Mouse (Mus musculus) spleen, adult 2 months (tissue): Measurements from ENCODE around the gene Sergef. TPM values are rescaled to one million over a fixed set of nuclear protein-coding genes. Genes with fewer than 3 reads are reported as not detected.

Experiments used
- DNase-seq, 2 experiments: peaks; one replicate each; pipeline versions ENCODE4 v3.0.0 to v3.0.0-alpha.2; 2012 to 2021; ENCODE audit warnings: low spot score in 2 of 2, low read depth in 1 of 2
- H3K27ac ChIP-seq: fragments of 200-500 bp; 2 replicates; pipeline ENCODE4 v1.5.1; 2012; ENCODE audit warnings: low read length, inconsistent platforms; ENCODE audit not compliant: insufficient read depth
- H3K27me3 ChIP-seq: fragments of 200-500 bp; 2 replicates; pipeline ENCODE4 v1.6.1; 2012; ENCODE audit warnings: mild to moderate bottlenecking, moderate library complexity, low read length, inconsistent platforms; ENCODE audit not compliant: control insufficient read depth, insufficient read depth
- H3K36me3 ChIP-seq: fragments of 200-500 bp; 2 replicates; pipeline ENCODE4 v1.6.1; 2012; ENCODE audit warnings: mild to moderate bottlenecking, low read length, inconsistent platforms; ENCODE audit not compliant: control insufficient read depth, insufficient read depth
- H3K4me1 ChIP-seq: fragments of 200-500 bp; 2 replicates; pipeline ENCODE4 v1.6.1; 2011; ENCODE audit warnings: inconsistent platforms; ENCODE audit not compliant: control insufficient read depth, insufficient read depth, insufficient read length
- H3K4me3 ChIP-seq: fragments of 200-500 bp; 2 replicates; pipeline ENCODE4 v1.5.1; 2011; ENCODE audit warnings: mild to moderate bottlenecking, inconsistent platforms; ENCODE audit not compliant: insufficient read depth, insufficient read length; ENCODE audit errors: extremely low read depth
- CTCF ChIP-seq: fragments of 200-500 bp; IDR thresholded peaks from 2 replicates; pipeline ENCODE4 v1.5.1; 2011; ENCODE audit warnings: mild to moderate bottlenecking, inconsistent platforms; ENCODE audit not compliant: insufficient read depth, insufficient read length, insufficient replicate concordance; ENCODE audit errors: extremely low read depth
- POLR2A ChIP-seq: fragments of 200-500 bp; IDR thresholded peaks from 2 replicates; pipeline ENCODE4 v1.6.1; 2011; ENCODE audit warnings: low read depth, low read length, inconsistent platforms
- WGBS: fragments of 180-500 bp; shearing (Covaris S2); methylation state at CpG from one replicate; pipeline ENCODE4 v1.1.7; 2018; 5-methylcytosine and 5-hydroxymethylcytosine counted together
- polyA plus RNA-seq: library from polyadenylated mRNA; depleted of rRNA; stranded (reverse); fragments of >200 nt; gene quantifications from 2 replicates; pipeline ENCODE4 v1.2.3, GENCODE M21; 2012

The Sergef gene
- polyA plus RNA-seq, 1 experiment, result 7.4 TPM

DNA sequence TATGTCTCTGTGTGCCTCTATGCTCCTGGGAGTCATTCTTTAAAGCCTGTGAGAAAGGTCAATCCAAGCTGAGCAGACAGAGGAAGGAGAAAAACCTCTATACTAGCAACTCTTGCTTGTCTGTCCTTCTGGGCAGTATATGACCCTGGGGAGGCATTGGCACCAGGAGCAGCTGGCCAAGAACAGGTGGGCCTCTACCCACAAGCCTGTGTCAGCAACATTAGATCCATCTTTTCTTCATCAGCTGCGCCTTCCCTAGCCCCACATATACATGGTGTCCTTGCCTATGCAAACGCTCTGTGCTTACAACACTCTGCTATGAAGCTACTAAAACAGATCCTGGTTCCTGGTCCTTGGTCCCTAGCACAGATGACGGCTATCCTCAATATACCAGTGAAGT, 97.5 kb downstream of the Sergef start:
- peaks cover 13% of the 10 kb centered on the region; the same call in 1 of the 2 replicates for H3K4me1 ChIP-seq
- no peak overlapping the region for H3K4me3 ChIP-seq
- peaks cover 3% of the 10 kb centered on the region; the same call in 1 of the 2 replicates for H3K36me3 ChIP-seq
- no peaks in the 10 kb centered on the region for H3K27me3 ChIP-seq
- no peak for DNase-seq
- TF ChIP-seq CTCF (no peak), POLR2A (no peak)
- 93% methylated on average over 3 of the region's 3 CpGs for WGBS
- no peak overlapping the region for H3K27ac ChIP-seq

GRCm38 (mm10) chr7:46540616-46541015, 99.0 kb downstream of the Sergef start:
- H3K4me1 ChIP-seq, result peaks cover 6% of the 10 kb centered on the region; the same call in 1 of the 2 replicates
- no peak overlapping the region for H3K4me3 ChIP-seq
- 85% methylated on average over 1 of the region's 1 CpGs for WGBS
- no peaks in the 10 kb centered on the region for H3K27me3 ChIP-seq
- no peak for TF ChIP-seq POLR2A
- TF ChIP-seq CTCF, result no peak
- peaks cover 3% of the 10 kb centered on the region; the same call in 1 of the 2 replicates for H3K36me3 ChIP-seq
- DNase-seq, result no peak
- no peak overlapping the region for H3K27ac ChIP-seq

DNA sequence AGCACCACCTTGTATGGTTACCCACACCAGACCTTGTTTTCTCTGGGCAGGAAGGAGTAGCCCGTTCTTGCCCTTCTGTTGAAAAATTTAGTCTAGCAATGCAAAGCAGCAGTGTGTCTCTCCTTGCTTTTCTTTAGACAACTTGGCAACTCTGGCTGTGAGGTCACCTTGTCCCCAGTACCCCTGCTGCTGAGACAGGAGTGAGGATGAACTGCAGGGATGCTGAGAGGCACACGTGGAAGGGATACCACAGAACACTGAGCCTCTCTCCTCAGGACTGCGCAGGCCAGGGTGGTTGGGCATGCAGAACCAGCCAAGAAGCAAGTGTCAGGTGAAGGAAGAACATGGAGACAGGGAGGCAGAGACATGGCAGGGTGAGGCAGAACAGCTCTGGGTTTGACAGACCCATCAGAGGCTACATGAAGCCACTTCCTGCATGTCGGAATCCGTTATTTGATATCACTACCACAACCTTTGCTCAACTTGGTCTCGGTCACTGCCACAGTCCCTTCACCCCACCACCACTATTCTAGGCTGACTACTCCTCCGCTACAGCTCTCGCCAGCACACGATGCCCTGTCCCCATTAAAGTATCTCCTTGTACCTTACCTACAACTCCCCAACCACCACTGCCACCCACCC, 103.0 kb downstream of the Sergef start:
- Histone ChIP-seq H3K36me3 (no peaks in the 10 kb centered on the region), H3K4me1 (no peaks in the 10 kb centered on the region), H3K4me3 (no peak overlapping the region), H3K27ac (no peak overlapping the region), H3K27me3 (no peaks in the 10 kb centered on the region)
- WGBS, result 82% methylated on average over 9 of the region's 9 CpGs
- no peak for TF ChIP-seq CTCF
- no peak for TF ChIP-seq POLR2A
- DNase-seq, result no peak

DNA sequence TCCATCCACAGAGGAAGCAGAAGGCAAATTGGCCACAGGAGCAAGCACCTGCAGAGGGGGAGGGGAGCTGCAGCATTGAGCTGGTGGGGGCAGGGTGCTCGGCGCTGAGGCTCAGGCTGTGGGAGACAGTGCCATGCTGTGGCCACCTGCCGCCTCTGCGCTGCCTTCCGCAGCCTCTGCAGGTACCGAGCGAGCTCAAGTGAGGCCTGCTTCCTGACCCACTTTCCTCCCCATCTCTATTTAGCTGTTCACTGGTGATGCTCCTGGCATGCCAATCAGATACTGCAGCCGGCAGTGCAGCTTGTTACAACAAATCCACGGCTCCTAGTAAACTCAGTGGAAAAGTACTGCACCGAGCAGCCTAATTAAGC, 104.2 kb downstream of the Sergef start:
- H3K4me1 ChIP-seq, result no peaks in the 10 kb centered on the region
- H3K36me3 ChIP-seq, result no peaks in the 10 kb centered on the region
- no peak overlapping the region for H3K27ac ChIP-seq
- no peaks in the 10 kb centered on the region for H3K27me3 ChIP-seq
- TF ChIP-seq POLR2A (no peak), CTCF (no peak; the same call in 1 of the 2 replicates)
- DNase-seq, result no peak
- H3K4me3 ChIP-seq, result no peak overlapping the region
- 62% methylated on average over 10 of the region's 10 CpGs for WGBS

GRCm38 (mm10) chr7:46534767-46535428, 104.7 kb downstream of the Sergef start:
- 87% methylated on average over 11 of the region's 11 CpGs for WGBS
- TF ChIP-seq POLR2A, result no peak
- TF ChIP-seq CTCF, result no peak
- no peaks in the 10 kb centered on the region for H3K27me3 ChIP-seq
- H3K36me3 ChIP-seq, result no peaks in the 10 kb centered on the region
- H3K4me3 ChIP-seq, result no peak overlapping the region
- no peak overlapping the region for H3K27ac ChIP-seq
- no peak for DNase-seq
- H3K4me1 ChIP-seq, result no peaks in the 10 kb centered on the region

DNA sequence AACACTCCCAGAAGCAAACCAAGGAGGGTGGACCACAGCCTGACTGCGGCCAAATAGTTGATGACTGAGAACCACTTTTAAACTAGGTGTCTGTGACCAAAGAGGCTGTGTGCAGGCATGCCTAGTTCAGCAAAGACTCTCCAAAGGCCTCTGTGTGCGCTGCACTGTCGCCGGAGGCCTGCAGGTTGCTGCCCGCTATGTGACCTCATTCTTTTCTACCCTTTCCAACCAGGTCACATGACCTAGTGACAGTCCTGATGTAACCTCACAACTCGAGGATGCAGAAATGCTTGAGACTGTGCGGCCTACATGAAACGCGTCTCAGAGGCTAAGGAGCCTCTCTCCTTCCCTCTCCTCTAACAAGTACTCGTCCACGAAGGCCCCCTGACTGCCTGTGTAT, 106.1 kb downstream of the Sergef start:
- Histone ChIP-seq H3K27me3 (no peaks in the 10 kb centered on the region), H3K4me3 (no peak overlapping the region), H3K36me3 (no peaks in the 10 kb centered on the region), H3K4me1 (no peaks in the 10 kb centered on the region), H3K27ac (no peak overlapping the region)
- 91% methylated on average over 11 of the region's 11 CpGs for WGBS
- TF ChIP-seq CTCF (no peak), POLR2A (no peak)
- DNase-seq, result no peak

GRCm38 (mm10) chr7:46531345-46531744, 108.3 kb downstream of the Sergef start:
- Histone ChIP-seq H3K4me1 (no peaks in the 10 kb centered on the region), H3K4me3 (no peak overlapping the region), H3K27ac (no peak overlapping the region), H3K27me3 (no peaks in the 10 kb centered on the region), H3K36me3 (no peaks in the 10 kb centered on the region)
- 48% methylated on average over 5 of the region's 5 CpGs for WGBS
- no peak for DNase-seq
- TF ChIP-seq POLR2A, result no peak
- no peak for TF ChIP-seq CTCF
